Mouse (Mus musculus) gastrocnemius, postnatal 4 days (tissue): ENCODE results near the gene Tbc1d10c. TPM values are rescaled to one million over a fixed set of nuclear protein-coding genes. Genes with fewer than 3 reads are reported as not detected.

Source experiments
- DNase-seq, 2 experiments: peaks; one replicate each; pipeline ENCODE4 v3.0.0; 2021 to 2022; ENCODE audit warnings: low spot score in 2 of 2, mixed read lengths in 2 of 2
- total RNA-seq, 2 experiments: library from RNA; stranded (reverse); gene quantifications; 2 replicates each; pipeline ENCODE4 v1.2.3; 2021

Tbc1d10c gene
- total RNA-seq, 2 experiments from 2014 or later: 5.1 to 5.2 TPM

- DNase-seq: no peak
Measured at GRCm38 (mm10) chr19:4192251-4192985, 1.3 kb upstream of the Tbc1d10c start.

GRCm38 (mm10) chr19:4191528-4192250, 605 bp upstream of the Tbc1d10c start, which contains the start of gene Ppp1ca:
TSS of gene Ppp1ca (plus strand) at chr19:4192065.
- peak; percentile 98 to 99 for DNase-seq

- no peak for DNase-seq
Measured at GRCm38 (mm10) chr19:4189051-4189620, 1.9 kb downstream of the Tbc1d10c start.

GRCm38 (mm10) chr19:4187303-4187702, 3.8 kb downstream of the Tbc1d10c start:
- no peak for DNase-seq

GRCm38 (mm10) chr19:4184976-4185975, 5.8 kb downstream of the Tbc1d10c start:
- no peak for DNase-seq

- no peak for DNase-seq
Measured at GRCm38 (mm10) chr19:4183689-4184088, 7.4 kb downstream of the Tbc1d10c start.

GRCm38 (mm10) chr19:4181892-4182291, 9.2 kb downstream of the Tbc1d10c start:
- DNase-seq: no peak

GRCm38 (mm10) chr19:4180411-4180810, 10.7 kb downstream of the Tbc1d10c start:
- DNase-seq: no peak

GRCm38 (mm10) chr19:4175368-4175947, 15.6 kb downstream of the Tbc1d10c start, which contains the start of gene Carns1:
TSS of gene Carns1 (minus strand) at chr19:4175479.
- no peak for DNase-seq

- no peak for DNase-seq
Measured at GRCm38 (mm10) chr19:4172925-4173324, 18.2 kb downstream of the Tbc1d10c start.

GRCm38 (mm10) chr19:4171393-4172290, 19.4 kb downstream of the Tbc1d10c start:
- DNase-seq: peak in 1 of 2 experiments; percentile 61

- DNase-seq: no peak
Measured at GRCm38 (mm10) chr19:4170723-4171392, 20.2 kb downstream of the Tbc1d10c start.

GRCm38 (mm10) chr19:4169810-4170209, 21.3 kb downstream of the Tbc1d10c start:
- no peak for DNase-seq

GRCm38 (mm10) chr19:4169378-4169784, 21.7 kb downstream of the Tbc1d10c start:
- DNase-seq: peak; percentile 99 to 100

GRCm38 (mm10) chr19:4166678-4167476, 24.2 kb downstream of the Tbc1d10c start:
- no peak for DNase-seq

GRCm38 (mm10) chr19:4164721-4165120, 26.4 kb downstream of the Tbc1d10c start:
- no peak for DNase-seq

- DNase-seq: no peak
Measured at GRCm38 (mm10) chr19:4164100-4164499, 27.0 kb downstream of the Tbc1d10c start.

GRCm38 (mm10) chr19:4163543-4163887, 27.6 kb downstream of the Tbc1d10c start:
- DNase-seq: no peak
